Mouse (Mus musculus): ENCODE results near the gene Lmntd2.

- TF ChIP-seq CTCF (conservative IDR thresholded peaks at IDR 0.05; ENCODE audit: insufficient read depth, insufficient read length, low read depth, low read length) = no peak
- no peak for TF ChIP-seq POLR2A (IDR thresholded peaks at IDR 0.05; ENCODE audit: low read depth, low read length)
Observed at GRCm38 (mm10) chr7:141193348-141193856, 20.5 kb downstream of the Lmntd2 start.

Measured in kidney, adult 2 months (tissue).